Mouse (Mus musculus) heart, postnatal 0 days (tissue): Measurements from ENCODE around the gene Sstr5. TPM values are rescaled to one million over a fixed set of nuclear protein-coding genes. Genes with fewer than 3 reads are reported as not detected.

Experiments
- ATAC-seq: fragments of 200-750 bp; cut with Nextera tagmentation; 2 replicates; pipeline ENCODE4 v1.8.0; 2017; ENCODE audit warnings: low read depth, moderate number of reproducible peaks, moderate library complexity; ENCODE audit not compliant: insufficient read depth
- DNase-seq: peaks from one replicate; pipeline ENCODE4 v3.0.0-alpha.2; 2016; ENCODE audit warnings: low spot score
- H3K27ac ChIP-seq: fragments of 300-500 bp; sonication (generic); 2 replicates; pipeline ENCODE4 v1.5.1; 2014; ENCODE audit warnings: low read depth, mild to moderate bottlenecking
- H3K27me3 ChIP-seq: fragments of 300-500 bp; sonication (generic); 2 replicates; pipeline ENCODE4 v1.6.1; 2014; ENCODE audit warnings: low read length, mixed read lengths; ENCODE audit not compliant: control insufficient read depth, insufficient read depth
- H3K36me3 ChIP-seq: fragments of 300-500 bp; sonication (generic); replicated peaks from 2 replicates; pipeline ENCODE4 v1.6.1; 2014; ENCODE audit warnings: low read length, mixed read lengths; ENCODE audit not compliant: control insufficient read depth, insufficient read depth
- H3K4me1 ChIP-seq: fragments of 300-500 bp; sonication (generic); 2 replicates; pipeline ENCODE4 v1.6.1; 2014; ENCODE audit warnings: antibody characterized with exemption; ENCODE audit not compliant: control insufficient read depth, insufficient read depth
- H3K4me2 ChIP-seq: fragments of 300-500 bp; sonication (generic); 2 replicates; pipeline ENCODE4 v1.6.1; 2014; ENCODE audit warnings: low read depth, mild to moderate bottlenecking, low read length, moderate library complexity
- H3K4me3 ChIP-seq: fragments of 300-500 bp; sonication (generic); 2 replicates; pipeline ENCODE4 v1.5.1; 2014; ENCODE audit warnings: low read depth, low read length
- H3K9ac ChIP-seq: fragments of 300-500 bp; sonication (generic); replicated peaks from 2 replicates; pipeline ENCODE4 v1.6.1; 2014; ENCODE audit warnings: low read depth, low read length, mixed read lengths
- H3K9me3 ChIP-seq: fragments of 300-500 bp; sonication (generic); replicated peaks from 2 replicates; pipeline ENCODE4 v1.6.1; 2016; ENCODE audit warnings: low read length; ENCODE audit not compliant: control insufficient read depth
- CTCF ChIP-seq: IDR thresholded peaks from 2 replicates; pipeline ENCODE4 v1.5.1; 2016; ENCODE audit warnings: antibody characterized with exemption, control low read depth, low read depth
- EP300 ChIP-seq: IDR thresholded peaks from 2 replicates; pipeline ENCODE4 v1.6.1; 2016; ENCODE audit warnings: antibody characterized with exemption, low read depth
- WGBS: fragments of 180-500 bp; shearing (Covaris S2); extraction: QIAGEN DNeasy Blood & Tissue Kit; methylation state at CpG from one replicate; pipeline ENCODE4 v1.1.7; 2014; 5-methylcytosine and 5-hydroxymethylcytosine counted together
- polyA plus RNA-seq: library from polyadenylated mRNA; unstranded; fragments of >200 nt; fragmentation: Nextera tagmentation; extraction: Ambion mirVana; gene quantifications from 2 replicates; pipeline ENCODE4 v1.2.1, GENCODE M21; 2015
- total RNA-seq: library from RNA; depleted of rRNA; stranded (reverse); fragments of >200 nt; gene quantifications from 2 replicates; pipeline ENCODE4 v1.2.3, GENCODE M21; 2014; ENCODE audit warnings: low replicate concordance

Sstr5 gene
- total and polyA plus RNA-seq, 2 experiments from 2014 or later, result not detected

- TF ChIP-seq EP300 (no peak), CTCF (no peak)
- ATAC-seq (peak; percentile 50; the same call in 1 of the 2 replicates), DNase-seq (peak; percentile 32)
- no peaks in the 10 kb centered on the region for H3K9me3 ChIP-seq
- H3K4me2 ChIP-seq, result no peak overlapping the region
- no peak overlapping the region for H3K4me3 ChIP-seq
- H3K27ac ChIP-seq, result no peak overlapping the region
- H3K4me1 ChIP-seq, result peaks cover 14% of the 10 kb centered on the region; the same call in 1 of the 2 replicates
- no peak overlapping the region for H3K9ac ChIP-seq
- 0 out of 2 replicates have a peak, but pooled peaks cover 12% of the 10 kb centered on the region for H3K27me3 ChIP-seq
- WGBS, result 60% methylated on average over 6 of the region's 6 CpGs
- no peaks in the 10 kb centered on the region for H3K36me3 ChIP-seq
Observed at GRCm38 (mm10) chr17:25482092-25482491, 15.0 kb downstream of the Sstr5 start.

- WGBS, result 28% methylated on average over 4 of the region's 4 CpGs
- DNase-seq, result no peak
- Histone ChIP-seq H3K4me1 (peaks cover 19% of the 10 kb centered on the region; the same call in 1 of the 2 replicates), H3K27ac (no peak overlapping the region), H3K9me3 (no peaks in the 10 kb centered on the region), H3K4me3 (no peak overlapping the region), H3K36me3 (no peaks in the 10 kb centered on the region), H3K4me2 (no peak overlapping the region), H3K27me3 (0 out of 2 replicates have a peak, but pooled peaks cover 9% of the 10 kb centered on the region), H3K9ac (no peak overlapping the region)
- no peak for ATAC-seq
- TF ChIP-seq EP300 (no peak), CTCF (no peak)
Observed at GRCm38 (mm10) chr17:25480820-25481219, 16.3 kb downstream of the Sstr5 start.

GRCm38 (mm10) chr17:25480152-25480551, 16.9 kb downstream of the Sstr5 start:
- peaks cover 15% of the 10 kb centered on the region for H3K27me3 ChIP-seq
- H3K9ac ChIP-seq, result no peak overlapping the region
- 23% methylated on average over 8 of the region's 8 CpGs for WGBS
- peaks cover 19% of the 10 kb centered on the region; the same call in 1 of the 2 replicates for H3K4me1 ChIP-seq
- no peaks in the 10 kb centered on the region for H3K9me3 ChIP-seq
- ATAC-seq, result peak; percentile 71
- no peak for TF ChIP-seq EP300
- no peak for TF ChIP-seq CTCF
- no peak overlapping the region for H3K4me2 ChIP-seq
- H3K4me3 ChIP-seq, result no peak overlapping the region
- no peak overlapping the region for H3K27ac ChIP-seq
- no peaks in the 10 kb centered on the region for H3K36me3 ChIP-seq
- no peak for DNase-seq

GRCm38 (mm10) chr17:25475946-25476744, 20.9 kb downstream of the Sstr5 start:
- TF ChIP-seq EP300 (no peak), CTCF (peak; percentile 87)
- WGBS, result 35% methylated on average over 19 of the region's 19 CpGs
- Histone ChIP-seq H3K4me1 (peaks cover 17% of the 10 kb centered on the region; the same call in 1 of the 2 replicates), H3K9ac (no peak overlapping the region), H3K27me3 (peaks cover 34% of the 10 kb centered on the region), H3K27ac (no peak overlapping the region), H3K4me3 (no peak overlapping the region), H3K36me3 (no peaks in the 10 kb centered on the region), H3K4me2 (no peak overlapping the region), H3K9me3 (no peaks in the 10 kb centered on the region)
- ATAC-seq, result no peak
- DNase-seq, result peak; percentile 59

- peaks cover 31% of the 10 kb centered on the region for H3K27me3 ChIP-seq
- peak overlapping the region; percentile 35 for H3K4me3 ChIP-seq
- no peak for TF ChIP-seq EP300
- peak; percentile 59 for TF ChIP-seq CTCF
- H3K4me1 ChIP-seq, result peaks cover 11% of the 10 kb centered on the region; the same call in 1 of the 2 replicates
- peak overlapping the region; percentile 65 for H3K4me2 ChIP-seq
- ATAC-seq (peak; percentile 71; the same call in 1 of the 2 replicates), DNase-seq (peak; percentile 62)
- no peak overlapping the region for H3K9ac ChIP-seq
- 3% methylated on average over 38 of the region's 38 CpGs for WGBS
- H3K36me3 ChIP-seq, result no peaks in the 10 kb centered on the region
- no peaks in the 10 kb centered on the region for H3K9me3 ChIP-seq
- no peak overlapping the region for H3K27ac ChIP-seq
Observed at GRCm38 (mm10) chr17:25474330-25475077, 22.6 kb downstream of the Sstr5 start.
